Mouse (Mus musculus): Measurements from ENCODE around the gene Rilp. TPM values are rescaled to one million over a fixed set of nuclear protein-coding genes. Genes with fewer than 3 reads are reported as not detected.

The Rilp gene
- polyA plus RNA-seq, 1 experiment from 2014 or later = 0.75 TPM

GRCm38 (mm10) chr11:75508162-75508561 lies 1.7 kb upstream of the Rilp start:
- Histone ChIP-seq H3K9me3 (no peaks in the 10 kb centered on the region), H3K4me3 (no peak overlapping the region), H3K4me2 (replicated peaks) (no peak overlapping the region), H3K27me3 (no peaks in the 10 kb centered on the region; the same call in 1 of the 2 replicates), H3K27ac (no peak overlapping the region), H3K4me1 (peaks cover 15% of the 10 kb centered on the region), H3K9ac (no peak overlapping the region), H3K36me3 (peaks cover 55% of the 10 kb centered on the region)
- ATAC-seq (ENCODE audit: insufficient number of reproducible peaks, insufficient read depth, low FRiP score, low TSS enrichment) = no peak
- 95% methylated on average over 4 of the region's 4 CpGs for WGBS

GRCm38 (mm10) chr11:75508904-75509303 lies 990 bp upstream of the Rilp start:
- no peak overlapping the region for H3K4me3 ChIP-seq
- 63% methylated on average over 8 of the region's 8 CpGs for WGBS
- no peaks in the 10 kb centered on the region; the same call in 1 of the 2 replicates for H3K27me3 ChIP-seq
- H3K9ac ChIP-seq = no peak overlapping the region
- H3K27ac ChIP-seq = no peak overlapping the region
- no peak for ATAC-seq (ENCODE audit: insufficient number of reproducible peaks, insufficient read depth, low FRiP score, low TSS enrichment)
- H3K9me3 ChIP-seq = no peaks in the 10 kb centered on the region
- H3K4me1 ChIP-seq = peaks cover 15% of the 10 kb centered on the region
- peaks cover 48% of the 10 kb centered on the region for H3K36me3 ChIP-seq
- no peak overlapping the region for H3K4me2 ChIP-seq (replicated peaks)

DNA sequence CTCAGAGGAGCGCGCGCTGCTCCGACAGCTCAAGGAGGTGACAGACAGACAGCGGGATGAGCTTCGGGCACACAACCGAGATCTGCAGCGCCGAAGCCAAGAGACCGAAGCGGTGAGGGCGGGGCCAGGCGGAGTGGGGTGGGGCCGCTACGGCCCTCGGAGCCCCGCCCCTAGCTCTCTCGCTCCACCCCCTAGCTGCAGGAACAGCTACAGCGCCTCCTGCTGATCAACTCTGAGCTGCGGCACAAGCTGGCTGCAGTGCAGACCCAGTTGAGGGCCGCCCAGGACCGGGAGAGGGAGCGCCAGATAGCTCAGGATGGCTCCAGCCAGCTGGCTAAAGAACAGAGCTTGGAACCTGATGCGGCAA lies 716 bp downstream of the Rilp start:
- peak overlapping the region; percentile 72 for H3K27ac ChIP-seq
- 1% methylated on average over 24 of the region's 24 CpGs for WGBS
- H3K36me3 ChIP-seq = peaks cover 39% of the 10 kb centered on the region
- peak overlapping the region; percentile 45 for H3K4me3 ChIP-seq
- no peaks in the 10 kb centered on the region for H3K9me3 ChIP-seq
- peak overlapping the region; percentile 83 for H3K4me2 ChIP-seq (replicated peaks)
- peak overlapping the region; percentile 56 for H3K9ac ChIP-seq
- H3K4me1 ChIP-seq = peaks cover 15% of the 10 kb centered on the region
- peak; percentile 78 for ATAC-seq (ENCODE audit: insufficient number of reproducible peaks, insufficient read depth, low FRiP score, low TSS enrichment)
- no peaks in the 10 kb centered on the region; the same call in 1 of the 2 replicates for H3K27me3 ChIP-seq

GRCm38 (mm10) chr11:75511213-75511612 lies 1.3 kb downstream of the Rilp start:
- no peak overlapping the region for H3K9ac ChIP-seq
- no peaks in the 10 kb centered on the region for H3K9me3 ChIP-seq
- no peaks in the 10 kb centered on the region; the same call in 1 of the 2 replicates for H3K27me3 ChIP-seq
- H3K27ac ChIP-seq = no peak overlapping the region
- H3K4me1 ChIP-seq = peaks cover 15% of the 10 kb centered on the region
- peaks cover 33% of the 10 kb centered on the region for H3K36me3 ChIP-seq
- ATAC-seq (ENCODE audit: insufficient number of reproducible peaks, insufficient read depth, low FRiP score, low TSS enrichment) = no peak
- H3K4me2 ChIP-seq (replicated peaks) = no peak overlapping the region
- WGBS = 86% methylated on average over 6 of the region's 6 CpGs
- no peak overlapping the region for H3K4me3 ChIP-seq

GRCm38 (mm10) chr11:75512301-75513018 lies 2.6 kb downstream of the Rilp start:
- Histone ChIP-seq H3K27ac (no peak overlapping the region), H3K9ac (no peak overlapping the region), H3K4me3 (no peak overlapping the region), H3K27me3 (no peaks in the 10 kb centered on the region; the same call in 1 of the 2 replicates), H3K4me1 (peaks cover 15% of the 10 kb centered on the region), H3K4me2 (replicated peaks) (no peak overlapping the region), H3K36me3 (peaks cover 27% of the 10 kb centered on the region), H3K9me3 (no peaks in the 10 kb centered on the region)
- WGBS = 80% methylated on average over 9 of the region's 9 CpGs
- ATAC-seq (ENCODE audit: insufficient number of reproducible peaks, insufficient read depth, low FRiP score, low TSS enrichment) = no peak

DNA sequence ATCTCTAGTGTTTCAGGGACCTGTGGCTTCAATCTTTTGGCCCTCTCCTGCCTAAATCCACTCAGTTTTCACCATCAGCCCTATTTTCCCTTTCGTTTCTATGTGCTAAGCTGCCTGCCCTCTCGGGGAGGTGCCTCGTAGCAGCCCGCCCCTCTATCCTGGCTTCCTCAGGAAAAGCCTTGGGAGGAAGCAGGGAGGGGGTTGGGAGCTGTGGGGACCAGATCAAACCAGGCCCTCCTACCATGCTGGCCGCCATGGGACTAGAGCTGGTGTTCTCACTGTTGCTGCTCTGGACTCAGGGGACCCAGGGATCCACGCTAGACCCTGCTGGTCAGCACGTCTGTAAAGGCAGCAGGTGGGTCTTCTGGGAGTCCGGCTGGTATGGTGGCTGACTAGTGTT lies 3.4 kb downstream of the Rilp start, which contains the start of gene Scarf1:
Gene Scarf1, plus strand, starts transcription at position 205 of the 400 bp plus-strand sequence.
- 53% methylated on average over 8 of the region's 8 CpGs for WGBS
- ATAC-seq (ENCODE audit: insufficient number of reproducible peaks, insufficient read depth, low FRiP score, low TSS enrichment) = no peak
- Histone ChIP-seq H3K4me3 (no peak within 1 kb of the TSS), H3K36me3 (peaks cover 19% of the 10 kb centered on the region), H3K9ac (no peak within 1 kb of the TSS), H3K27ac (no peak within 1 kb of the TSS), H3K27me3 (no peaks in the 10 kb centered on the region; the same call in 1 of the 2 replicates), H3K4me1 (peaks cover 15% of the 10 kb centered on the region), H3K9me3 (no peaks in the 10 kb centered on the region), H3K4me2 (replicated peaks) (peak within 1 kb of the TSS; percentile 21)

- H3K4me1 ChIP-seq = no peaks in the 10 kb centered on the region
- H3K4me2 ChIP-seq (replicated peaks) = no peak overlapping the region
- H3K9me3 ChIP-seq = no peaks in the 10 kb centered on the region
- no peak overlapping the region for H3K9ac ChIP-seq
- H3K27me3 ChIP-seq = no peaks in the 10 kb centered on the region; the same call in 1 of the 2 replicates
- no peak overlapping the region for H3K27ac ChIP-seq
- 91% methylated on average over 25 of the region's 25 CpGs for WGBS
- H3K4me3 ChIP-seq = no peak overlapping the region
- no peak for ATAC-seq (ENCODE audit: insufficient number of reproducible peaks, insufficient read depth, low FRiP score, low TSS enrichment)
- H3K36me3 ChIP-seq = 0 out of 2 replicates have a peak, but pooled peaks cover 8% of the 10 kb centered on the region
Observed at GRCm38 (mm10) chr11:75515186-75515585, 5.3 kb downstream of the Rilp start.

GRCm38 (mm10) chr11:75519834-75520633 lies 10.1 kb downstream of the Rilp start:
- Histone ChIP-seq H3K4me3 (no peak overlapping the region), H3K4me1 (no peaks in the 10 kb centered on the region), H3K27ac (no peak overlapping the region), H3K9ac (no peak overlapping the region), H3K4me2 (replicated peaks) (no peak overlapping the region), H3K9me3 (no peaks in the 10 kb centered on the region), H3K36me3 (0 out of 2 replicates have a peak, but pooled peaks cover 4% of the 10 kb centered on the region), H3K27me3 (no peaks in the 10 kb centered on the region)
- 81% methylated on average over 15 of the region's 15 CpGs for WGBS
- ATAC-seq (ENCODE audit: insufficient number of reproducible peaks, insufficient read depth, low FRiP score, low TSS enrichment) = no peak

GRCm38 (mm10) chr11:75521609-75522008 lies 11.7 kb downstream of the Rilp start:
- Histone ChIP-seq H3K27me3 (no peaks in the 10 kb centered on the region), H3K4me2 (replicated peaks) (no peak overlapping the region), H3K36me3 (no peaks in the 10 kb centered on the region), H3K4me1 (no peaks in the 10 kb centered on the region), H3K4me3 (no peak overlapping the region), H3K9ac (no peak overlapping the region), H3K27ac (no peak overlapping the region), H3K9me3 (no peaks in the 10 kb centered on the region)
- WGBS = 92% methylated on average over 4 of the region's 4 CpGs
- no peak for ATAC-seq (ENCODE audit: insufficient number of reproducible peaks, insufficient read depth, low FRiP score, low TSS enrichment)

GRCm38 (mm10) chr11:75522793-75523192 lies 12.9 kb downstream of the Rilp start:
- H3K9ac ChIP-seq = no peak overlapping the region
- H3K27ac ChIP-seq = no peak overlapping the region
- H3K4me1 ChIP-seq = no peaks in the 10 kb centered on the region
- no peak overlapping the region for H3K4me3 ChIP-seq
- no peaks in the 10 kb centered on the region for H3K9me3 ChIP-seq
- H3K36me3 ChIP-seq = no peaks in the 10 kb centered on the region
- WGBS = 85% methylated on average over 2 of the region's 2 CpGs
- no peaks in the 10 kb centered on the region for H3K27me3 ChIP-seq
- no peak overlapping the region for H3K4me2 ChIP-seq (replicated peaks)
- no peak for ATAC-seq (ENCODE audit: insufficient number of reproducible peaks, insufficient read depth, low FRiP score, low TSS enrichment)

DNA sequence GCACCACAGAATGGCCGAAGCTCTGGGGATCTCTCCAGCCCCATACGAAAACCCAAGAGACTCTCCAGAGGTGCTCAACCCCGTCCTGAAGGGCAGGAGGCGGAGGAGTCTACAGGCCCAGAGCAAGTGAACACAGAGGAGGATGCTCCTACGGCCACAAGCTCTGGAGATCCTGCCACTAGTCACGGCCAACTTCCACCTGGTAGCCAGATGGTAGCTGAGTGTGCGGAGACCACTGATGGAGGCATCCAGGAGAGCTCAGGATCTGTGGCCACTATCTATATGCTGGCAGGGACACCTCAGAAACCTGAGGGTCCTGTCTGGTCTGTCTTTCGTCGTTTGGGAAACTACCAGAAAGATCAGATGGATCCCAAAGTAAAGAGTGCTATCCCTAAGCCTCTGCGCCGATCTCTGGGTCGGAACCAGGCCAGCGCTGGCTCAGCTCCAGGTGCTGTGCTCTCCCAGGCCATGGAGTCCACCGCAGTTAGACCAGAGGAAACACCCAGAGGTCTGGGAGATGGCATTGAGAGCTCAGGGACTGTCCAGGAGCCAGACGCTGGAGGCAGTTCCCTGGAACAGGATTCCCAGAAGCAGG lies 15.7 kb downstream of the Rilp start:
- Histone ChIP-seq H3K4me2 (replicated peaks) (no peak overlapping the region), H3K27ac (no peak overlapping the region), H3K27me3 (no peaks in the 10 kb centered on the region), H3K9me3 (no peaks in the 10 kb centered on the region), H3K36me3 (no peaks in the 10 kb centered on the region), H3K4me1 (no peaks in the 10 kb centered on the region), H3K9ac (no peak overlapping the region), H3K4me3 (no peak overlapping the region)
- ATAC-seq (ENCODE audit: insufficient number of reproducible peaks, insufficient read depth, low FRiP score, low TSS enrichment) = no peak
- WGBS = 82% methylated on average over 15 of the region's 15 CpGs
